Mouse (Mus musculus): ENCODE results near the gene Gm45799. TPM values are rescaled to one million over a fixed set of nuclear protein-coding genes. Genes with fewer than 3 reads are reported as not detected.
A peak's percentile ranks its signal among the peaks of the same experiment; 100 is the strongest.

Gm45799 gene
- polyA plus RNA-seq, 1 experiment from 2014 or later, result 15.5 TPM

DNA sequence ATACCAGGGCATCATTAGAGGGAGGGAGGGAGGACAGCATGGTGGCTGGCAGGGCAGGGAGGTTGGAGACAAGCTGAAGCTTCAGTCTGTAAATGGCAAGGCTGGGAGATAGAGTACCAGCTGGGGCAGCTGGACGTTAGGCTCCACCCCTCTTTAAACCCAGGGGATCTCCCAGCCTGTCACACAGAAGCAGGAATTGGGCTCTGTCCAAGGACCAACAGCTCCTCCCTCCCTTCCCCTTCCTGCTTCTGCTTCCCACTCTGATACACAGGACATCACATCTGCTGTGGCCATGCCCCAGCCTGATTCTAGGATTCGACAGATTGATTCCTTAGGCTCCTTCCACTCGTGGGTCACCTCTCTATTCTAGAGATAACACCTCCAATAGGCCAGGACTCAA is 11.7 kb upstream of the Gm45799 start:
- H3K27ac ChIP-seq, result no peak overlapping the region
- WGBS, result 33% methylated on average over 3 of the region's 3 CpGs
- no peaks in the 10 kb centered on the region for H3K9me3 ChIP-seq
- H3K4me2 ChIP-seq (replicated peaks), result peak overlapping the region; percentile 9; the same call in 1 of the 2 replicates
- H3K4me1 ChIP-seq, result peaks cover 22% of the 10 kb centered on the region
- H3K36me3 ChIP-seq, result peaks cover 19% of the 10 kb centered on the region
- H3K4me3 ChIP-seq, result no peak overlapping the region
- no peaks in the 10 kb centered on the region for H3K27me3 ChIP-seq (replicated peaks)
- H3K9ac ChIP-seq, result no peak overlapping the region
- ATAC-seq (ENCODE audit: low FRiP score, low read depth), result peak; percentile 15; the same call in 1 of the 2 replicates

DNA sequence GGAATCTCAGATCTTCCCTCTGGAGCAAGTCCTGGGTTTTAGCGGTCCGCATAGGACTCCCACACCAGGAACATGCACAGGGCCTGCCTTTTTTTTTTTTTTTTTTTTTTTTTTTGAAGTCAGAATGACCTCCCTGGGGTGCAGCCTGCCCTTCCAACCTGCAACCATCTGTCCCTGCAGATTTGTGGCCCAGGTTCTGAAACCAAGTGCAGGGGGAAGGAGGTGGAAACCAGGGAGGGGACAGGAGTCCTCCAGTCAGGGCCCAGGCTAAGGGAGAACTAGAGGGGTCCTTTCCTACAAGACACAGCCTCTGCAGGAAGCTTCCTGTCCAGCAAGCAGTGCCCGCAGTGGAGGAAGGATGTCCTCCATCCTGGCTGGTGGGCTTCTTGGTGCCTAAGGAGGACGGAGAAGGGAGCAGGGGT is 7.8 kb upstream of the Gm45799 start:
- ATAC-seq (ENCODE audit: low FRiP score, low read depth), result no peak; the same call in 1 of the 2 replicates
- Histone ChIP-seq H3K27ac (no peak overlapping the region), H3K36me3 (peaks cover 20% of the 10 kb centered on the region), H3K4me3 (peak overlapping the region; percentile 77), H3K4me1 (peaks cover 36% of the 10 kb centered on the region), H3K27me3 (replicated peaks) (no peaks in the 10 kb centered on the region), H3K4me2 (replicated peaks) (peak overlapping the region; percentile 77), H3K9ac (peak overlapping the region; percentile 86), H3K9me3 (no peaks in the 10 kb centered on the region)
- WGBS, result 14% methylated on average over 4 of the region's 4 CpGs

DNA sequence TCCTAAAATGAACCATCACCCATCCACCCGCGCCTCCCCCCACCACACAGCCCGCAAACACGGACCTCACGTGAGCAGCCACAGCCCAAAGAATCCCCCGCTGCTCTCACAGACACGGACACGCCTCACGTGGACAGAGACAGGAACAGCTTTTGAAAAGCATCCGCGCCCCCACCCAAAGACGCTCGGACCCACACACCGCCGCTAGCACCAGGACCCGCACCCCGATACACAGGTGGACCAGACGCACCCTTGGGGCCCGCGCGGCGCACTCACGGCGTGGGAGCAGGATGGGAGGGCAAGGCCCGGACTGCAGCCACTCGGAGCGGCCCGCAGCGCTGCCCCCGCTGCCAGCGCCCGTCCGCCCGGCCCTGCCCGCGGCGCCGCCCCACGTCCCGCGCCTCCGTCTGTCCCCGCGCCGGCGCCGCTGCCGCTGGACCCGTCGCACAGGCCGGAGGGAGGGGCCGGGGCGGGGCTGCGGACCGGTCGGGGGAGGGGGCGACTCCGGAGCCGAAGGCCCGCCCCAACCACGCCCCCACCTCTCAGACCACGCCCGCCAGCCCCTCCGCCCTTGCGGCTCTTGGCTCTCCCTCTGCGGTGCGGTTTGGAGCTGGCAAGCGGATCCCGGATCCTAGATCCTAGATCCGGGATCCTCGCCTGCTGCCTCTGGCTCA is 7.1 kb upstream of the Gm45799 start, which contains the start of gene Trim3:
TSS of gene Trim3 (minus strand) at position 445 of the 674 bp plus-strand sequence.
- peak within 1 kb of the TSS; percentile 64 for H3K27ac ChIP-seq
- ATAC-seq (ENCODE audit: low FRiP score, low read depth), result peak; percentile 86
- peaks cover 36% of the 10 kb centered on the region for H3K4me1 ChIP-seq
- H3K36me3 ChIP-seq, result peaks cover 24% of the 10 kb centered on the region
- peak within 1 kb of the TSS; percentile 86 for H3K9ac ChIP-seq
- H3K9me3 ChIP-seq, result no peaks in the 10 kb centered on the region
- peak within 1 kb of the TSS; percentile 77 for H3K4me2 ChIP-seq (replicated peaks)
- H3K27me3 ChIP-seq (replicated peaks), result no peaks in the 10 kb centered on the region
- peak within 1 kb of the TSS; percentile 77 for H3K4me3 ChIP-seq
- WGBS, result under 1% methylated on average over 58 of the region's 71 CpGs

GRCm38 (mm10) chr7:105633801-105634135 is 6.6 kb upstream of the Gm45799 start:
- Histone ChIP-seq H3K36me3 (peaks cover 24% of the 10 kb centered on the region), H3K27me3 (replicated peaks) (no peaks in the 10 kb centered on the region), H3K9me3 (no peaks in the 10 kb centered on the region), H3K4me2 (replicated peaks) (peak overlapping the region; percentile 77), H3K27ac (peak overlapping the region; percentile 64; the same call in 1 of the 2 replicates), H3K9ac (peak overlapping the region; percentile 86), H3K4me1 (peaks cover 32% of the 10 kb centered on the region), H3K4me3 (peak overlapping the region; percentile 77)
- ATAC-seq (ENCODE audit: low FRiP score, low read depth), result no peak; the same call in 1 of the 2 replicates
- WGBS, result 6% methylated on average over 10 of the region's 10 CpGs

DNA sequence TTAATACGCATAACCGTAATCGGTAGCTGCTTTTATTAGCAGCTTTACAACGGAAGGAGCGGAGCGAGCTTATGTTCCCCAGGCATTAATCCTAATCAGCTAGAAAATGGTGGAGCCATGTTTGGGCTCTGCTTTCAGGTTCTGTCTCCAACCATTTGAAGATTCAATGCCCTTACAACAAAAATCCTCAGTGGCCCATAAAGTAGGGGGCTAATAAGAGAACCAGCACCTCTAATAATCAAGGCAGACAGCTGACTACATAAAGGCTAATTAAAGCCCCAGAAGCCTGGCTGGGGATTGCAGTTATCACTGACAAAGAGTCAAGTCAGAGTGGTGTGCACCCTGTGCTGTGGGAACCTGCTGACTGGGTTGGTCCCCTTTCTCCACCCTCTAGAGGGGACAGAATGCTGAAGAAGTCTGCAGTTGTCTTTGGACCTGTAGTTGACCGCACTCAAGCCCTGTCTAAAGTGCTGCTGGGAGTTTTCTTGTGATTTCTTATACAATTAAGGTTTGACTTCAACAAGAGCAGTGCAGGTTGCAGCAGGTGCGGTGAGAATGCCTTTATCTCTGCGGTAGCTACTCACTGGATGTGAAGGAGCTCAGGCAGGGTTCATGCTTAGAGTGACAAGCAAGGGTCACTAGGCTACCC is 6.0 kb upstream of the Gm45799 start:
- Histone ChIP-seq H3K4me2 (replicated peaks) (peak overlapping the region; percentile 77), H3K27me3 (replicated peaks) (no peaks in the 10 kb centered on the region), H3K4me3 (no peak overlapping the region; the same call in 1 of the 2 replicates), H3K36me3 (peaks cover 24% of the 10 kb centered on the region), H3K4me1 (peaks cover 33% of the 10 kb centered on the region), H3K9ac (peak overlapping the region; percentile 86; the same call in 1 of the 2 replicates), H3K27ac (peak overlapping the region; percentile 4; the same call in 1 of the 2 replicates), H3K9me3 (no peaks in the 10 kb centered on the region)
- no peak for ATAC-seq (ENCODE audit: low FRiP score, low read depth)
- WGBS, result 49% methylated on average over 9 of the region's 9 CpGs

- no peak for ATAC-seq (ENCODE audit: low FRiP score, low read depth)
- Histone ChIP-seq H3K4me1 (peaks cover 36% of the 10 kb centered on the region), H3K9me3 (no peaks in the 10 kb centered on the region), H3K4me3 (no peak overlapping the region), H3K27me3 (replicated peaks) (no peaks in the 10 kb centered on the region), H3K9ac (no peak overlapping the region), H3K36me3 (peaks cover 24% of the 10 kb centered on the region), H3K27ac (no peak overlapping the region), H3K4me2 (replicated peaks) (no peak overlapping the region)
- WGBS, result 100% methylated on average over 2 of the region's 2 CpGs
Observed at GRCm38 (mm10) chr7:105635726-105636125, 4.6 kb upstream of the Gm45799 start.

- Histone ChIP-seq H3K9ac (no peak overlapping the region), H3K27me3 (replicated peaks) (no peaks in the 10 kb centered on the region), H3K4me3 (no peak overlapping the region), H3K36me3 (peaks cover 30% of the 10 kb centered on the region), H3K4me1 (peaks cover 34% of the 10 kb centered on the region), H3K4me2 (replicated peaks) (peak overlapping the region; percentile 77; the same call in 1 of the 2 replicates), H3K27ac (no peak overlapping the region), H3K9me3 (no peaks in the 10 kb centered on the region)
- no peak for ATAC-seq (ENCODE audit: low FRiP score, low read depth)
- 95% methylated on average over 6 of the region's 6 CpGs for WGBS
Observed at GRCm38 (mm10) chr7:105638776-105639175, 1.6 kb upstream of the Gm45799 start.

DNA sequence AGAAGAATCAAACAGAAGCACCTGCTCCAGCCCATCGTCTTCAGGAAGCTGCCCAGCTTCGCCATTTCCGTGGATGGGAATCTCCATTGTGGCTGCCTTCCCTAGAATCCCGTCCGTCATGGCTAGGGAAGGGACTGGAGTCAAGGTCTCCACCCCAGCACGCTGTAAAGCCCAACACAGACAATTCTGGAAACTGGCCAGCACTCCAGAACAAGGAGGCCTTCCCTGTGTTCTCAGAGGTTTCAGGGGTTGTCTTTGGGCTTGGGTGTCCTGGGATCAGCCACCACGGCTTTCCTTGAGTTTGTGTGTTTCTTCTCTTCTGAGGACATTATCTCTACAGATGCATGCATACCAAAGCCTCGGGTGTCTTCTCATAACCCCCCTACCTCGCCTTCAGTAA is 1.0 kb upstream of the Gm45799 start:
- no peak overlapping the region for H3K27ac ChIP-seq
- H3K9me3 ChIP-seq, result no peaks in the 10 kb centered on the region
- peaks cover 33% of the 10 kb centered on the region for H3K36me3 ChIP-seq
- H3K9ac ChIP-seq, result peak overlapping the region; percentile 62
- no peak for ATAC-seq (ENCODE audit: low FRiP score, low read depth)
- WGBS, result 79% methylated on average over 9 of the region's 9 CpGs
- peaks cover 29% of the 10 kb centered on the region for H3K4me1 ChIP-seq
- no peaks in the 10 kb centered on the region for H3K27me3 ChIP-seq (replicated peaks)
- peak overlapping the region; percentile 77 for H3K4me2 ChIP-seq (replicated peaks)
- H3K4me3 ChIP-seq, result peak overlapping the region; percentile 61

DNA sequence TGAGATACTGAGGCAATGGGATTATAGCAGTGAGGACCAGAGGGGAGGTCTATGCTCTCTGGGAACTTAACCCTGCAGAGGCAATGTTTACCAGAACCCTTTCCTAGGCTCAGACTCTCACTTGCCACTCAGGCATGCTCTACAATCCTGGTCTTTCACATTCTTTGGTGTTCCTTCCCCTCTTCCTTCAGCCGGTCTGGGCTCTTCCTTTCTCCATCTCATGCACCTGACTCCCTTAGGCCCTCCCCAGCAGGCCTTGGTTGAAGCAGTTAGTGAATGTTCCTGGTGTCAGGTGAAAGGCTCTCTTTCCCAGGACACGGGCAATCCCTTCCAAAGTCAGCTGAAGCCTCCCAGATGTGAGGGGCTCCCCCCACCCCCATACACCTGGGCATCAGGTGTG is 596 bp upstream of the Gm45799 start, which contains the start of gene Timm10b:
TSS of gene Timm10b (plus strand) at position 301 of the 400 bp plus-strand sequence.
- no peak for ATAC-seq (ENCODE audit: low FRiP score, low read depth)

DNA sequence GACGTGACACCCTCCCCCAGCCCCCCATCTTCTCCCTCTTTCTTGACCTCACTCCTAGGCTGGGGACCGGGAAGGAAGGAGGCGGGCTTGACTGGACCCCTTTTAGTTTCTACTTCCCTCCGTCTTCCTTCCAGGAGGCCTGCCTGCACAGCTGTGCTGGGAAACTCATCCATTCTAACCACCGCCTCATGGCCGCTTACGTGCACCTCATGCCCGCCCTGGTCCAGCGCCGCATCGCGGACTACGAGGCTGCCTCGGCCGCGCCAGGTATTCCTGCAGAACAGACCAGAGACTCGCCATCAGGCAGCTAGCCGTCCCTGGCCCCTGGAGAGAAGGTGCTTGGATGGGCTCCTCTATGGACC is 523 bp downstream of the Gm45799 start:
- Histone ChIP-seq H3K4me3 (peak overlapping the region; percentile 61), H3K27me3 (replicated peaks) (no peaks in the 10 kb centered on the region), H3K9ac (peak overlapping the region; percentile 72), H3K9me3 (no peaks in the 10 kb centered on the region), H3K4me1 (peaks cover 22% of the 10 kb centered on the region), H3K4me2 (replicated peaks) (peak overlapping the region; percentile 77), H3K27ac (peak overlapping the region; percentile 17; the same call in 1 of the 2 replicates), H3K36me3 (peaks cover 30% of the 10 kb centered on the region)
- WGBS, result under 1% methylated on average over 18 of the region's 18 CpGs
- no peak for ATAC-seq (ENCODE audit: low FRiP score, low read depth)

More for the DNA sequence above, 596 bp upstream of the Gm45799 start, which contains the start of gene Timm10b:
- no peaks in the 10 kb centered on the region for H3K27me3 ChIP-seq (replicated peaks)
- H3K9ac ChIP-seq, result peak within 1 kb of the TSS; percentile 72
- peaks cover 33% of the 10 kb centered on the region for H3K36me3 ChIP-seq
- H3K4me2 ChIP-seq (replicated peaks), result peak within 1 kb of the TSS; percentile 77
- 0% methylated on average over 2 of the region's 2 CpGs for WGBS
- H3K4me1 ChIP-seq, result peaks cover 24% of the 10 kb centered on the region
- H3K27ac ChIP-seq, result peak within 1 kb of the TSS; percentile 17; the same call in 1 of the 2 replicates
- peak within 1 kb of the TSS; percentile 61 for H3K4me3 ChIP-seq
- no peaks in the 10 kb centered on the region for H3K9me3 ChIP-seq

DNA sequence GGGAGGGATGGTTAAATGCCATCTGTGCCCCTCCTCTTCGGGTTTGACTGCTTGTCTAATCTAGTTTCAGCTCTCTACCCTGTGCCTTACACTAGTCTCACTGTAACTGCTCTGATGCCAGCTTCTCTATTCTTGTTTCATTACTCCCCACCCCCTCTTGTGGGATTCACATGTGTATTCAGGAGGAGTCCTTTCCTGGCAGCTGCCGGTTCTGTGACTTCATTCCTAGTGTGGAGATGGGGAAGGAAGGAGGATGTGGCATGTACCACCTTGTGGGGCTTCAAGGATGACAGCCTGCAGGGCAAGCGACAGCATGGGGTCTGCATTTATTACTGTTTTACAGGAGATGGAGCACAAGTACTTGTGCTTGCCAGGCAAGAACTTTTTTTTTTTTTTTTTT is 1.6 kb downstream of the Gm45799 start:
- peaks cover 22% of the 10 kb centered on the region for H3K4me1 ChIP-seq
- WGBS, result 49% methylated on average over 3 of the region's 3 CpGs

More for the DNA sequence above, 1.6 kb downstream of the Gm45799 start:
- Histone ChIP-seq H3K27ac (no peak overlapping the region), H3K36me3 (peaks cover 20% of the 10 kb centered on the region), H3K9ac (no peak overlapping the region), H3K4me3 (no peak overlapping the region), H3K9me3 (no peaks in the 10 kb centered on the region), H3K4me2 (replicated peaks) (peak overlapping the region; percentile 77), H3K27me3 (replicated peaks) (no peaks in the 10 kb centered on the region)
- no peak for ATAC-seq (ENCODE audit: low FRiP score, low read depth)

All from neural tube, embryonic 12.5 days (tissue).